Mouse (Mus musculus): ENCODE measurements around the gene Kbtbd4.

Gene Kbtbd4

GRCm38 (mm10) chr2:90958856-90959255 lies 54.3 kb downstream of the Kbtbd4 start:
- DNase-seq (ENCODE audit: low spot score): no peak

GRCm38 (mm10) chr2:90960012-90960411 lies 55.5 kb downstream of the Kbtbd4 start:
- DNase-seq (ENCODE audit: low spot score): no peak

Measured in urinary bladder, postnatal 10 days (tissue).